Comparison of ENCODE assay signal across 9 mouse cellular contexts in genomic region chrX:17724990-17725779, GRCm38 (mm10).
DNase-seq lines count a peak whose midpoint lies in the region; ATAC-seq and TF ChIP-seq lines count a peak whose summit lies in the region.
"Had no signal": no experiment of that assay in that cellular context is flagged by ENCODE, and none has a peak within 500 bp of the region (broad histone marks: within the 10 kb centered on the region; RNA-seq: fewer than 3 reads in every experiment).

No protein-coding gene starts in this region.

- intact Hi-C loops in left cerebral cortex, postnatal 14 days (cut with DNase I), result no loop called here

- no peaks in the 10 kb centered on the region for H3K36me3 ChIP-seq in lung, embryonic 15.5 days
- no peaks in the 10 kb centered on the region for H3K36me3 ChIP-seq in embryonic facial prominence, embryonic 10.5 days (replicated peaks)
- no peaks in the 10 kb centered on the region for H3K36me3 ChIP-seq in lung, postnatal 0 days (ENCODE audit: insufficient read depth, low read length)
- H3K36me3 ChIP-seq in stomach, embryonic 14.5 days (ENCODE audit: control insufficient read depth, insufficient read depth, low read length), result no peaks in the 10 kb centered on the region
- H3K36me3 ChIP-seq: limb, embryonic 13.5 days had no signal

- H3K4me2 ChIP-seq in lung, embryonic 15.5 days, result no peak overlapping the region
- no peak overlapping the region for H3K4me2 ChIP-seq in lung, postnatal 0 days (replicated peaks; ENCODE audit: low read depth, low read length)
- H3K4me2 ChIP-seq in stomach, embryonic 14.5 days (replicated peaks; ENCODE audit: low read depth, low read length), result no peak overlapping the region
- H3K4me2 ChIP-seq: limb, embryonic 13.5 days had no signal

- DNase-seq in lung, postnatal 4 days, result no peak
- DNase-seq in embryonic facial prominence, embryonic 10.5 days (ENCODE audit: low spot score), result peak; percentile 7
- peak; percentile 52 for DNase-seq in lung, postnatal 0 days (ENCODE audit: low spot score)
- DNase-seq in urinary bladder, postnatal 4 days (ENCODE audit: low spot score in 2 of 2), result no peak
- DNase-seq in adrenal gland, adult 8-10 months, result no peak
- DNase-seq in left cerebral cortex, postnatal 14 days (ENCODE audit: low spot score in 2 of 2), result no peak

- WGBS in lung, embryonic 15.5 days, result 26% methylated on average over 7 of the region's 7 CpGs
- WGBS in embryonic facial prominence, embryonic 10.5 days, result 38% methylated on average over 7 of the region's 7 CpGs
- 36% methylated on average over 7 of the region's 7 CpGs for WGBS in lung, postnatal 0 days
- 41% methylated on average over 7 of the region's 7 CpGs for WGBS in stomach, embryonic 14.5 days

- no peaks in the 10 kb centered on the region for H3K27me3 ChIP-seq in lung, embryonic 15.5 days
- no peaks in the 10 kb centered on the region for H3K27me3 ChIP-seq in embryonic facial prominence, embryonic 10.5 days (replicated peaks; ENCODE audit: low read depth, poor library complexity, severe bottlenecking)
- no peaks in the 10 kb centered on the region for H3K27me3 ChIP-seq in lung, postnatal 0 days (replicated peaks; ENCODE audit: insufficient read depth, low read length)
- no peaks in the 10 kb centered on the region for H3K27me3 ChIP-seq in stomach, embryonic 14.5 days (ENCODE audit: control insufficient read depth, insufficient read depth, low read length)
- H3K27me3 ChIP-seq: limb, embryonic 13.5 days had no signal

- no peak for TF ChIP-seq CTCF in lung, postnatal 0 days (IDR thresholded peaks at IDR 0.05)

- no peak for TF ChIP-seq EP300 in lung, postnatal 0 days (IDR thresholded peaks at IDR 0.05)

- H3K27ac ChIP-seq in lung, embryonic 15.5 days, result no peak overlapping the region
- H3K27ac ChIP-seq in embryonic facial prominence, embryonic 10.5 days (replicated peaks), result 0 out of 2 replicates have a peak overlapping the region, but pooled peaks have one; percentile 35
- no peak overlapping the region for H3K27ac ChIP-seq in lung, postnatal 0 days (ENCODE audit: low read length)
- no peak overlapping the region for H3K27ac ChIP-seq in stomach, embryonic 14.5 days (ENCODE audit: low read length)
- H3K27ac ChIP-seq: limb, embryonic 13.5 days had no signal

- ATAC-seq in lung, embryonic 15.5 days (ENCODE audit: borderline replicate concordance, extremely low read depth, low FRiP score, low TSS enrichment), result peak; percentile 81
- ATAC-seq in lung, postnatal 0 days, result peak; percentile 83
- ATAC-seq in stomach, embryonic 14.5 days (ENCODE audit: insufficient number of reproducible peaks, insufficient read depth, low FRiP score, low read depth), result peak; percentile 71

- no peak overlapping the region for H3K4me3 ChIP-seq in lung, embryonic 15.5 days
- H3K4me3 ChIP-seq in embryonic facial prominence, embryonic 10.5 days, result no peak overlapping the region
- no peak overlapping the region for H3K4me3 ChIP-seq in lung, postnatal 0 days (ENCODE audit: low read depth, low read length)
- H3K4me3 ChIP-seq in stomach, embryonic 14.5 days (ENCODE audit: low read depth, low read length), result no peak overlapping the region
- H3K4me3 ChIP-seq: limb, embryonic 13.5 days had no signal

- H3K4me1 ChIP-seq in lung, embryonic 15.5 days, result no peaks in the 10 kb centered on the region
- no peaks in the 10 kb centered on the region for H3K4me1 ChIP-seq in embryonic facial prominence, embryonic 10.5 days
- H3K4me1 ChIP-seq in lung, postnatal 0 days (ENCODE audit: insufficient read depth, low read depth, low read length), result no peaks in the 10 kb centered on the region
- H3K4me1 ChIP-seq in stomach, embryonic 14.5 days (ENCODE audit: control insufficient read depth, insufficient read depth, low read length), result no peaks in the 10 kb centered on the region
- H3K4me1 ChIP-seq: limb, embryonic 13.5 days had no signal

- no peaks in the 10 kb centered on the region for H3K9me3 ChIP-seq in lung, embryonic 15.5 days
- H3K9me3 ChIP-seq in embryonic facial prominence, embryonic 10.5 days, result no peaks in the 10 kb centered on the region
- H3K9me3 ChIP-seq in lung, postnatal 0 days (ENCODE audit: low read length), result no peaks in the 10 kb centered on the region
- no peaks in the 10 kb centered on the region for H3K9me3 ChIP-seq in stomach, embryonic 14.5 days (ENCODE audit: control insufficient read depth, low read depth, low read length)
- H3K9me3 ChIP-seq: limb, embryonic 13.5 days had no signal

- no peak overlapping the region for H3K9ac ChIP-seq in lung, embryonic 15.5 days
- H3K9ac ChIP-seq in lung, postnatal 0 days (replicated peaks; ENCODE audit: low read depth), result no peak overlapping the region
- no peak overlapping the region for H3K9ac ChIP-seq in stomach, embryonic 14.5 days (replicated peaks; ENCODE audit: low read depth, low read length)
- H3K9ac ChIP-seq: limb, embryonic 13.5 days had no signal

Comparison
In these comparisons a context has a peak if more than half of its experiments do, and no peak if none do; other contexts are left out.
1. DNase-seq: peak in embryonic facial prominence, embryonic 10.5 days (single experiment) and lung, postnatal 0 days (single experiment); none in lung, postnatal 4 days (0 of 2), urinary bladder, postnatal 4 days (0 of 2), adrenal gland, adult 8-10 months (single experiment) and left cerebral cortex, postnatal 14 days (0 of 2).
2. Peak in every context shown above with its lines, with median percentiles within 50 percentile points of each other: ATAC-seq.